Comparison of ENCODE assay signal across 8 mouse cellular contexts in genomic region chr11:102406900-102407833, GRCm38 (mm10). TPM values are rescaled to one million over a fixed set of nuclear protein-coding genes. Genes with fewer than 3 reads are reported as not detected.
DNase-seq lines count a peak whose midpoint lies in the region; ATAC-seq lines count a peak whose summit lies in the region.

No protein-coding gene starts in this region.

- DNase-seq in 3T3-L1 (ENCODE audit: low read depth, low spot score): peak; percentile 62
- DNase-seq in adrenal gland, postnatal 25 days: peak; percentile 96
- DNase-seq in embryonic facial prominence, embryonic 11.5 days (ENCODE audit: low spot score): peak; percentile 94
- peak; percentile 99 for DNase-seq in heart, adult 11 months
- peak; percentile 93 for DNase-seq in kidney, adult 18-20 months
- DNase-seq in midbrain, embryonic 14.5 days: peak; percentile 95
- DNase-seq in spleen, adult 12 weeks (ENCODE audit: low spot score): peak; percentile 94

- H3K4me1 ChIP-seq in embryonic facial prominence, embryonic 11.5 days (ENCODE audit: control insufficient read depth, insufficient read depth, low read length): 0 out of 2 replicates have a peak, but pooled peaks cover 5% of the 10 kb centered on the region
- H3K4me1 ChIP-seq in limb, embryonic 13.5 days: peaks cover 19% of the 10 kb centered on the region
- H3K4me1 ChIP-seq in midbrain, embryonic 14.5 days (ENCODE audit: control insufficient read depth, insufficient read depth, low read length): peaks cover 21% of the 10 kb centered on the region

- under 1% methylated on average over 77 of the region's 85 CpGs for WGBS in embryonic facial prominence, embryonic 11.5 days
- under 1% methylated on average over 74 of the region's 85 CpGs for WGBS in limb, embryonic 13.5 days
- WGBS in midbrain, embryonic 14.5 days: under 1% methylated on average over 83 of the region's 85 CpGs

- H3K4me2 ChIP-seq in embryonic facial prominence, embryonic 11.5 days (ENCODE audit: low read depth, low read length): peak overlapping the region; percentile 75
- peak overlapping the region; percentile 95 for H3K4me2 ChIP-seq in limb, embryonic 13.5 days (replicated peaks)
- peak overlapping the region; percentile 79 for H3K4me2 ChIP-seq in midbrain, embryonic 14.5 days (ENCODE audit: low read length)

- H3K27ac ChIP-seq in embryonic facial prominence, embryonic 11.5 days (replicated peaks; ENCODE audit: low read depth, low read length): peak overlapping the region; percentile 63
- peak overlapping the region; percentile 90 for H3K27ac ChIP-seq in limb, embryonic 13.5 days
- peak overlapping the region; percentile 84 for H3K27ac ChIP-seq in midbrain, embryonic 14.5 days (replicated peaks; ENCODE audit: low read depth, low read length)

- H3K4me3 ChIP-seq in embryonic facial prominence, embryonic 11.5 days (ENCODE audit: low read depth, low read length): peak overlapping the region; percentile 82
- peak overlapping the region; percentile 81 for H3K4me3 ChIP-seq in limb, embryonic 13.5 days
- peak overlapping the region; percentile 79 for H3K4me3 ChIP-seq in midbrain, embryonic 14.5 days (replicated peaks; ENCODE audit: low read depth, low read length)

- no peaks in the 10 kb centered on the region for H3K9me3 ChIP-seq in embryonic facial prominence, embryonic 11.5 days (replicated peaks; ENCODE audit: control insufficient read depth, low read length)
- H3K9me3 ChIP-seq in limb, embryonic 13.5 days: no peaks in the 10 kb centered on the region
- no peaks in the 10 kb centered on the region for H3K9me3 ChIP-seq in midbrain, embryonic 14.5 days (ENCODE audit: control insufficient read depth, low read length)

- peaks cover 9% of the 10 kb centered on the region for H3K36me3 ChIP-seq in embryonic facial prominence, embryonic 11.5 days (replicated peaks; ENCODE audit: control insufficient read depth, insufficient read depth, low read depth, low read length)
- peaks cover 28% of the 10 kb centered on the region for H3K36me3 ChIP-seq in limb, embryonic 13.5 days
- peaks cover 21% of the 10 kb centered on the region for H3K36me3 ChIP-seq in midbrain, embryonic 14.5 days (ENCODE audit: control insufficient read depth, insufficient read depth, low read length)

- ATAC-seq in embryonic facial prominence, embryonic 11.5 days (replicated peaks; ENCODE audit: insufficient number of reproducible peaks, low FRiP score, low TSS enrichment, low read depth): peak; percentile 60
- peak; percentile 73 for ATAC-seq in limb, embryonic 13.5 days (ENCODE audit: low FRiP score, low read depth)
- peak; percentile 71 for ATAC-seq in midbrain, embryonic 14.5 days (ENCODE audit: low FRiP score, low TSS enrichment)

- no peaks in the 10 kb centered on the region for H3K27me3 ChIP-seq in embryonic facial prominence, embryonic 11.5 days (ENCODE audit: control insufficient read depth, insufficient read depth, low read length)
- peaks cover 8% of the 10 kb centered on the region for H3K27me3 ChIP-seq in limb, embryonic 13.5 days
- H3K27me3 ChIP-seq in midbrain, embryonic 14.5 days (ENCODE audit: control insufficient read depth, insufficient read depth, low read length): no peaks in the 10 kb centered on the region

- H3K9ac ChIP-seq in embryonic facial prominence, embryonic 11.5 days (replicated peaks; ENCODE audit: low read length): peak overlapping the region; percentile 90
- H3K9ac ChIP-seq in limb, embryonic 13.5 days: peak overlapping the region; percentile 86
- peak overlapping the region; percentile 80 for H3K9ac ChIP-seq in midbrain, embryonic 14.5 days (replicated peaks; ENCODE audit: low read length)

RNA-seq across cellular contexts. Expression of gene Slc25a39, which starts 0.6 kb away (rescaled TPM):
- total RNA-seq in adrenal gland, postnatal 25 days (2021): 439 and 629 TPM in 2 replicates
- polyA plus RNA-seq in embryonic facial prominence, embryonic 11.5 days (2014; fragmentation: Nextera tagmentation; extraction: Ambion mirVana): 168 and 185 TPM in 2 replicates
- polyA plus RNA-seq in limb, embryonic 13.5 days (2015; fragmentation: Nextera tagmentation; extraction: Ambion mirVana): 173 and 180 TPM in 2 replicates
- polyA plus RNA-seq in midbrain, embryonic 14.5 days (2014; fragmentation: Nextera tagmentation; extraction: Ambion mirVana): 132 and 144 TPM in 2 replicates

RNA-seq across cellular contexts. Expression of gene Rundc3a, which starts 14.0 kb away (rescaled TPM):
- total RNA-seq in adrenal gland, postnatal 25 days (2021): 24.4 and 39.7 TPM in 2 replicates
- 11.8 and 12.1 TPM in 2 replicates for polyA plus RNA-seq in embryonic facial prominence, embryonic 11.5 days (2014; fragmentation: Nextera tagmentation; extraction: Ambion mirVana)
- 1.3 and 1.4 TPM in 2 replicates for polyA plus RNA-seq in limb, embryonic 13.5 days (2015; fragmentation: Nextera tagmentation; extraction: Ambion mirVana)
- 113 and 165 TPM in 2 replicates for polyA plus RNA-seq in midbrain, embryonic 14.5 days (2014; fragmentation: Nextera tagmentation; extraction: Ambion mirVana)

RNA-seq across cellular contexts. Expression of gene Grn, which starts 22.9 kb away (rescaled TPM):
- 198 and 230 TPM in 2 replicates for total RNA-seq in adrenal gland, postnatal 25 days (2021)
- polyA plus RNA-seq in embryonic facial prominence, embryonic 11.5 days (2014; fragmentation: Nextera tagmentation; extraction: Ambion mirVana): 38.8 and 52.0 TPM in 2 replicates
- 141 and 149 TPM in 2 replicates for polyA plus RNA-seq in limb, embryonic 13.5 days (2015; fragmentation: Nextera tagmentation; extraction: Ambion mirVana)
- polyA plus RNA-seq in midbrain, embryonic 14.5 days (2014; fragmentation: Nextera tagmentation; extraction: Ambion mirVana): 33.1 and 45.5 TPM in 2 replicates

RNA-seq across cellular contexts. Expression of gene Fam171a2, which starts 40.3 kb away (rescaled TPM):
- total RNA-seq in adrenal gland, postnatal 25 days (2021): 4.3 and 8.7 TPM in 2 replicates
- polyA plus RNA-seq in embryonic facial prominence, embryonic 11.5 days (2014; fragmentation: Nextera tagmentation; extraction: Ambion mirVana): 8.6 and 8.8 TPM in 2 replicates
- polyA plus RNA-seq in limb, embryonic 13.5 days (2015; fragmentation: Nextera tagmentation; extraction: Ambion mirVana): 4.4 and 4.8 TPM in 2 replicates
- polyA plus RNA-seq in midbrain, embryonic 14.5 days (2014; fragmentation: Nextera tagmentation; extraction: Ambion mirVana): 28.6 and 50.4 TPM in 2 replicates

RNA-seq across cellular contexts. Expression of gene Slc4a1, which starts 41.2 kb away (rescaled TPM):
- 1.0 and 1.8 TPM in 2 replicates for total RNA-seq in adrenal gland, postnatal 25 days (2021)
- polyA plus RNA-seq in embryonic facial prominence, embryonic 11.5 days (2014; fragmentation: Nextera tagmentation; extraction: Ambion mirVana): 25.8 and 28.5 TPM in 2 replicates
- 7.2 and 11.7 TPM in 2 replicates for polyA plus RNA-seq in limb, embryonic 13.5 days (2015; fragmentation: Nextera tagmentation; extraction: Ambion mirVana)
- 0.51 and 2.3 TPM in 2 replicates for polyA plus RNA-seq in midbrain, embryonic 14.5 days (2014; fragmentation: Nextera tagmentation; extraction: Ambion mirVana)

Comparison
In these comparisons a context has a peak if more than half of its experiments do, and no peak if none do; other contexts are left out.
1. Peak in every context shown above with its lines: DNase-seq, ATAC-seq, H3K4me3 ChIP-seq and H3K27ac ChIP-seq.